Mouse (Mus musculus) C2C12 (cell line): Measurements from ENCODE around the gene Gm128. TPM values are rescaled to one million over a fixed set of nuclear protein-coding genes. Genes with fewer than 3 reads are reported as not detected.

Experiments used
- H3K27me3 ChIP-seq: one replicate; pipeline ENCODE4 v1.6.1; 2011; ENCODE audit not compliant: control insufficient read depth, insufficient read depth, insufficient read length
- H3K36me3 ChIP-seq: one replicate; pipeline ENCODE4 v1.6.1; 2011; ENCODE audit not compliant: control insufficient read depth, insufficient read depth
- H3K4me3 ChIP-seq: one replicate; pipeline ENCODE4 v1.5.1; 2011; ENCODE audit warnings: mild to moderate bottlenecking, control low read depth; ENCODE audit not compliant: poor library complexity, insufficient read depth, severe bottlenecking
- H3K79me2 ChIP-seq: one replicate; pipeline ENCODE4 v1.6.1; 2011; ENCODE audit not compliant: control insufficient read depth, insufficient read depth
- H3K79me3 ChIP-seq: one replicate; pipeline ENCODE4 v1.6.1; 2011; ENCODE audit warnings: low read depth, control low read depth
- H3ac ChIP-seq: one replicate; pipeline ENCODE3; 2011; ENCODE audit warnings: low read depth; ENCODE audit not compliant: control insufficient read depth, insufficient read length
- CEBPB ChIP-seq: IDR thresholded peaks from one replicate; pipeline ENCODE4 v1.6.1; 2011; ENCODE audit warnings: low read depth, mild to moderate bottlenecking, control low read depth, moderate library complexity
- CTCF ChIP-seq: IDR thresholded peaks from one replicate; pipeline ENCODE4 v1.5.1; 2011; ENCODE audit not compliant: control insufficient read depth, insufficient read depth, insufficient read length
- FOSL1 ChIP-seq: IDR thresholded peaks from one replicate; pipeline ENCODE4 v1.8.0; 2011; ENCODE audit warnings: mild to moderate bottlenecking, low read length; ENCODE audit not compliant: poor library complexity, insufficient read depth, severe bottlenecking
- MAX ChIP-seq: IDR thresholded peaks from one replicate; pipeline ENCODE4 v1.6.1; 2011; ENCODE audit warnings: mild to moderate bottlenecking, control low read depth
- MYOD1 ChIP-seq: IDR thresholded peaks from one replicate; pipeline ENCODE4 v1.6.1; 2011; ENCODE audit warnings: low read depth; ENCODE audit not compliant: control insufficient read depth, insufficient read length
- MYOG ChIP-seq: IDR thresholded peaks from one replicate; pipeline ENCODE4 v1.6.1; 2011; ENCODE audit not compliant: control insufficient read depth, insufficient read length; ENCODE audit errors: extremely low read depth
- USF1 ChIP-seq: IDR thresholded peaks from one replicate; pipeline ENCODE4 v1.6.1; 2011; ENCODE audit warnings: low read depth, mild to moderate bottlenecking, control low read depth, moderate library complexity
- polyA plus RNA-seq: library from polyadenylated mRNA; unstranded; fragments of >200 nt; fragmentation: generic; extraction: Trizol; gene quantifications from one replicate; pipeline ENCODE4 v1.2.1, GENCODE M21; 2012; ENCODE audit warnings: missing spikeins

The Gm128 gene
- polyA plus RNA-seq, 1 experiment = 0.11 TPM

DNA sequence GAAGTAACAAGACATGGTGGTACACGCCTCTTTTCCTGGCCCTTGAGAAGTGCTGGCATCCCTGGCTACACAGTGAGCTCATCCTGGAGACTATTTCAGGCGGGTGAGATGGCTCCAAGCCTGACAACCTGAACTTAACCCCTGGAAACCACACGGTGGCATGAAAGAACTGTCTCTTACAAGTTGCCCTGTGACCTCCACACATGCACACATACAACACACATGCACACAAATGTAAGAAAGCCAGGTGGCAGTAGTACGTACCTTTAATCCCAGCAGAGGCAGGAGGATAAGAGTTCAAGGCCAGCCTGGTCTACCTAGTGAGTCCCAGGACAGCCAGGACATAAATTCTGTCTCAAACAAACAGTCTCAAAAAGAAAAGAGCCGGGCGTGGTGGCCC is 2.4 kb downstream of the Gm128 start:
- no peak for TF ChIP-seq MAX
- no peak overlapping the region for H3K4me3 ChIP-seq
- no peaks in the 10 kb centered on the region for H3K27me3 ChIP-seq
- H3K79me2 ChIP-seq = peaks cover 14% of the 10 kb centered on the region
- peaks cover 48% of the 10 kb centered on the region for H3K36me3 ChIP-seq
- no peak overlapping the region for H3ac ChIP-seq
- H3K79me3 ChIP-seq = peaks cover 1% of the 10 kb centered on the region

GRCm38 (mm10) chr3:95237541-95238099 is 3.8 kb downstream of the Gm128 start:
- H3K36me3 ChIP-seq = peaks cover 62% of the 10 kb centered on the region
- peaks cover 6% of the 10 kb centered on the region for H3K79me3 ChIP-seq
- H3K4me3 ChIP-seq = no peak overlapping the region
- no peaks in the 10 kb centered on the region for H3K27me3 ChIP-seq
- peaks cover 27% of the 10 kb centered on the region for H3K79me2 ChIP-seq
- no peak for TF ChIP-seq FOSL1
- TF ChIP-seq MYOD1 = peak; percentile 87
- H3ac ChIP-seq = no peak overlapping the region

- Histone ChIP-seq H3K79me2 (peaks cover 46% of the 10 kb centered on the region), H3K4me3 (no peak overlapping the region), H3ac (no peak overlapping the region), H3K36me3 (peaks cover 70% of the 10 kb centered on the region), H3K79me3 (peaks cover 24% of the 10 kb centered on the region), H3K27me3 (no peaks in the 10 kb centered on the region)
- TF ChIP-seq FOSL1 (no peak), USF1 (no peak), MYOG (no peak), MYOD1 (no peak), CTCF (no peak), MAX (no peak), CEBPB (no peak)
Measured at GRCm38 (mm10) chr3:95235386-95236301, 5.8 kb downstream of the Gm128 start.

- H3K36me3 ChIP-seq = peaks cover 63% of the 10 kb centered on the region
- H3K79me3 ChIP-seq = peaks cover 41% of the 10 kb centered on the region
- TF ChIP-seq USF1 (no peak), MYOG (no peak), CTCF (no peak), FOSL1 (no peak), MAX (no peak), MYOD1 (no peak), CEBPB (no peak)
Measured at GRCm38 (mm10) chr3:95233303-95233980, 8.0 kb downstream of the Gm128 start.

DNA sequence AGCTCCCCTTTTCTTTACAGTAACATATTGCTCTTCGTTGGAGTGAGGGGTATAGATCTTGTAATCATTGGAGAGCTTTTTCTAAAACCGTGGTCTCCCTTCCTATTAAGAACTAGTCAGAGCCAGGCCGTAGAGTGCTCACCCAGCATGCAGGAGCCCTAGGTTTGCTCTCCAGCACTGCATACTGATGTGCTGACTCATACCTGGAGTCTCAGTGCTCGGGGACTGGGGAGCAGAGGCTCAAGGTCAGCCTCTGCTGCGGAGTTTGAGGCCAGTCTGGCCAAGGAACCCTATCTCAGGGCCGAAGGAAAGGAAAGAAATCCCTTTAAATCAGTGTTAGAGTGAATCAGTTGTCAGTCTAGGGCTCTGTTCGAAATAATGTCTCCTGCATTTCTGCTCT is 8.6 kb downstream of the Gm128 start:
- Histone ChIP-seq H3K79me2 (peaks cover 75% of the 10 kb centered on the region), H3K27me3 (no peaks in the 10 kb centered on the region), H3K4me3 (no peak overlapping the region), H3ac (no peak overlapping the region), H3K79me3 (peaks cover 43% of the 10 kb centered on the region), H3K36me3 (peaks cover 57% of the 10 kb centered on the region)
- TF ChIP-seq CTCF (no peak), MYOG (no peak), CEBPB (no peak), FOSL1 (peak; percentile 21)

More at GRCm38 (mm10) chr3:95233303-95233980, 8.0 kb downstream of the Gm128 start:
- Histone ChIP-seq H3ac (no peak overlapping the region), H3K27me3 (no peaks in the 10 kb centered on the region), H3K4me3 (no peak overlapping the region), H3K79me2 (peaks cover 68% of the 10 kb centered on the region)
